ENCODE assay signal across 15 mouse cellular contexts in genomic region chr11:46077304-46077703, GRCm38 (mm10). TPM values are rescaled to one million over a fixed set of nuclear protein-coding genes. Genes with fewer than 3 reads are reported as not detected.
A peak's percentile ranks its signal among the peaks of the same experiment; 100 is the strongest.
DNase-seq lines count a peak whose midpoint lies in the region; ATAC-seq and TF ChIP-seq lines count a peak whose summit lies in the region.
"Had no signal": no experiment of that assay in that cellular context is flagged by ENCODE, and none has a peak within 500 bp of the region (broad histone marks: within the 10 kb centered on the region; RNA-seq: fewer than 3 reads in every experiment).

No protein-coding gene starts in this region.

- no peak for DNase-seq in heart, embryonic 10.5 days (ENCODE audit: low spot score)
- DNase-seq in heart, postnatal 36 days, result no peak
- no peak for DNase-seq in lung, embryonic 14.5 days
- no peak for DNase-seq in lung, postnatal 4 days
- no peak for DNase-seq in cerebellum, adult 9-10 months
- no peak for DNase-seq in cerebellum, adult 18-20 months
- DNase-seq: B cell, adult 2 months; cerebellum, adult 9-11 months; right cerebral cortex, postnatal 25 days had no signal

- H3K79me2 ChIP-seq in myocyte (ENCODE audit: control insufficient read depth, insufficient read depth), result peaks cover 55% of the 10 kb centered on the region

- peaks cover 65% of the 10 kb centered on the region for H3K36me3 ChIP-seq in heart, embryonic 10.5 days
- H3K36me3 ChIP-seq in lung, embryonic 14.5 days (ENCODE audit: insufficient read depth), result peaks cover 46% of the 10 kb centered on the region
- H3K36me3 ChIP-seq in liver, embryonic 12.5 days, result peaks cover 6% of the 10 kb centered on the region
- peaks cover 43% of the 10 kb centered on the region for H3K36me3 ChIP-seq in myocyte (ENCODE audit: control insufficient read depth, insufficient read depth)

- no peak overlapping the region for H3ac ChIP-seq in myocyte (ENCODE audit: control insufficient read depth, insufficient read length)

- H3K4me3 ChIP-seq in heart, embryonic 10.5 days, result no peak overlapping the region
- no peak overlapping the region for H3K4me3 ChIP-seq in lung, embryonic 14.5 days (ENCODE audit: low read depth, low read length)
- H3K4me3 ChIP-seq in liver, embryonic 12.5 days, result 0 out of 2 replicates have a peak overlapping the region, but pooled peaks have one; percentile 14
- no peak overlapping the region for H3K4me3 ChIP-seq in myocyte
- H3K4me3 ChIP-seq: hindbrain, embryonic 10.5 days; limb, embryonic 10.5 days; midbrain, embryonic 13.5 days had no signal

- 0 out of 2 replicates have a peak, but pooled peaks have one; percentile 1 for ATAC-seq in lung, embryonic 14.5 days (ENCODE audit: insufficient read depth)
- ATAC-seq in liver, embryonic 12.5 days, result peak; percentile 1; the same call in 1 of the 2 replicates
- ATAC-seq: forebrain, embryonic 14.5 days; midbrain, embryonic 13.5 days had no signal

- H3K27ac ChIP-seq in heart, embryonic 10.5 days, result peak overlapping the region; percentile 36; the same call in 1 of the 2 replicates
- H3K27ac ChIP-seq in lung, embryonic 14.5 days (ENCODE audit: low read depth), result peak overlapping the region; percentile 36; the same call in 1 of the 2 replicates
- H3K27ac ChIP-seq in liver, embryonic 12.5 days, result peak overlapping the region; percentile 97
- H3K27ac ChIP-seq: hindbrain, embryonic 10.5 days; limb, embryonic 10.5 days; midbrain, embryonic 13.5 days had no signal

- H3K4me2 ChIP-seq in lung, embryonic 14.5 days, result no peak overlapping the region
- H3K4me2 ChIP-seq in liver, embryonic 12.5 days, result peak overlapping the region; percentile 65
- H3K4me2 ChIP-seq in myocyte (ENCODE audit: low read depth), result no peak overlapping the region
- H3K4me2 ChIP-seq: midbrain, embryonic 13.5 days had no signal

- no peak overlapping the region for H3K9ac ChIP-seq in lung, embryonic 14.5 days
- H3K9ac ChIP-seq in liver, embryonic 12.5 days, result peak overlapping the region; percentile 39
- H3K9ac ChIP-seq: midbrain, embryonic 13.5 days had no signal

- H3K4me1 ChIP-seq in heart, embryonic 10.5 days, result peaks cover 18% of the 10 kb centered on the region
- peaks cover 12% of the 10 kb centered on the region for H3K4me1 ChIP-seq in lung, embryonic 14.5 days (ENCODE audit: insufficient read depth)
- H3K4me1 ChIP-seq in liver, embryonic 12.5 days, result peaks cover 61% of the 10 kb centered on the region

- no peaks in the 10 kb centered on the region for H3K27me3 ChIP-seq in heart, embryonic 10.5 days (ENCODE audit: insufficient read depth, poor library complexity, severe bottlenecking)
- H3K27me3 ChIP-seq in lung, embryonic 14.5 days (ENCODE audit: insufficient read depth, low read length), result no peaks in the 10 kb centered on the region
- H3K27me3 ChIP-seq in liver, embryonic 12.5 days (replicated peaks), result no peaks in the 10 kb centered on the region
- no peaks in the 10 kb centered on the region for H3K27me3 ChIP-seq in myocyte (ENCODE audit: control insufficient read depth, insufficient read depth, insufficient read length)
- H3K27me3 ChIP-seq: midbrain, embryonic 13.5 days had no signal

- intact Hi-C loops in heart, postnatal 36 days (cut with DNase I), result no loop called here

- no peak for TF ChIP-seq CTCF in lung, embryonic 14.5 days (IDR thresholded peaks at IDR 0.05; ENCODE audit: low read depth)

- H3K9me3 ChIP-seq in heart, embryonic 10.5 days, result no peaks in the 10 kb centered on the region
- no peaks in the 10 kb centered on the region for H3K9me3 ChIP-seq in lung, embryonic 14.5 days (ENCODE audit: low read depth, low read length)
- peaks cover 6% of the 10 kb centered on the region for H3K9me3 ChIP-seq in liver, embryonic 12.5 days (replicated peaks)
- H3K9me3 ChIP-seq: hindbrain, embryonic 10.5 days; limb, embryonic 10.5 days; midbrain, embryonic 13.5 days had no signal

- TF ChIP-seq POLR2A in myocyte (IDR thresholded peaks at IDR 0.05; ENCODE audit: insufficient read length, low read depth), result peak; percentile 8

- 85% methylated on average over 5 of the region's 5 CpGs for WGBS in heart, embryonic 10.5 days
- WGBS in lung, embryonic 14.5 days, result 86% methylated on average over 5 of the region's 5 CpGs
- 71% methylated on average over 5 of the region's 5 CpGs for WGBS in liver, embryonic 12.5 days (ENCODE audit: insufficient replicate concordance)

TF ChIP-seq in myocyte, 11 proteins besides CTCF, POLR2A, EP300 and RAD21:
- no peak for TF ChIP-seq POLR2AphosphoS2 (IDR thresholded peaks at IDR 0.05; ENCODE audit: insufficient read length, low read depth)
- no peak for TF ChIP-seq SRF (IDR thresholded peaks at IDR 0.05; ENCODE audit: control insufficient read depth, insufficient read length, low read depth)
- TF ChIP-seq MYOD1 (IDR thresholded peaks at IDR 0.05; ENCODE audit: control insufficient read depth in 1 of 3, insufficient read length in 2 of 3, low read depth in 2 of 3), result no peak
- TF ChIP-seq CEBPB (IDR thresholded peaks at IDR 0.05; ENCODE audit: insufficient read depth, poor library complexity, severe bottlenecking), result no peak
- TF ChIP-seq USF1 (IDR thresholded peaks at IDR 0.05; ENCODE audit: low read depth), result no peak
- TF ChIP-seq TCF3 (IDR thresholded peaks at IDR 0.05; ENCODE audit: insufficient read length, low read depth), result no peak
- TF ChIP-seq MAX (IDR thresholded peaks at IDR 0.05; ENCODE audit: low read depth), result no peak
- TF ChIP-seq E2F4 (IDR thresholded peaks at IDR 0.05; ENCODE audit: insufficient read depth), result no peak
- TF ChIP-seq REST (IDR thresholded peaks at IDR 0.05; ENCODE audit: insufficient read depth, insufficient read length), result no peak
- no peak for TF ChIP-seq MYOG (IDR thresholded peaks at IDR 0.05; ENCODE audit: control insufficient read depth in 1 of 3, insufficient read depth in 1 of 3, insufficient read length in 2 of 3, low read depth in 2 of 3)
- no peak for TF ChIP-seq TCF12 (IDR thresholded peaks at IDR 0.05; ENCODE audit: insufficient read depth, poor library complexity, severe bottlenecking)

RNA-seq across cellular contexts. Expression of gene Adam19, which starts 21.5 kb away (rescaled TPM):
- 24.2 and 32.9 TPM in 2 replicates for polyA plus RNA-seq in heart, embryonic 10.5 days (2016; fragmentation: Nextera tagmentation; extraction: Ambion mirVana)
- total RNA-seq in heart, postnatal 36 days (2021), result 10 to 100 TPM; 21.2 to 49.2 TPM
- polyA plus RNA-seq in lung, embryonic 14.5 days (2014; fragmentation: Nextera tagmentation; extraction: Ambion mirVana), result 25.4 and 27.0 TPM in 2 replicates
- polyA plus RNA-seq in liver, embryonic 12.5 days (2016; fragmentation: Nextera tagmentation; extraction: Ambion mirVana), result 3.6 and 4.5 TPM in 2 replicates
- polyA plus RNA-seq in myocyte (2012; fragmentation: generic; extraction: Trizol), result 43.2 TPM

RNA-seq across cellular contexts. Expression of gene Gm12166, which starts 25.2 kb away (rescaled TPM):
- 4.3 and 4.5 TPM in 2 replicates for polyA plus RNA-seq in heart, embryonic 10.5 days (2016; fragmentation: Nextera tagmentation; extraction: Ambion mirVana)
- total RNA-seq in heart, postnatal 36 days (2021), result 1 to 10 TPM; 1.3 to 1.9 TPM
- polyA plus RNA-seq in lung, embryonic 14.5 days (2014; fragmentation: Nextera tagmentation; extraction: Ambion mirVana), result 4.9 and 6.1 TPM in 2 replicates
- 4.1 and 5.3 TPM in 2 replicates for polyA plus RNA-seq in liver, embryonic 12.5 days (2016; fragmentation: Nextera tagmentation; extraction: Ambion mirVana)
- polyA plus RNA-seq in myocyte (2012; fragmentation: generic; extraction: Trizol), result 4.3 TPM

Comparison
In these comparisons a context has a peak if more than half of its experiments do, and no peak if none do; other contexts are left out.
1. H3K27ac ChIP-seq: peak in every context shown above with its lines; median percentile 97 in liver, embryonic 12.5 days; 36 in heart, embryonic 10.5 days; 36 in lung, embryonic 14.5 days.